Mouse (Mus musculus) cerebellum, adult 2 months (tissue): Measurements from ENCODE around the gene Banp. TPM values are rescaled to one million over a fixed set of nuclear protein-coding genes. Genes with fewer than 3 reads are reported as not detected.

Experiments used
- DNase-seq, 2 experiments: peaks; one replicate each; pipeline ENCODE4 v3.0.0; 2021
- H3K27ac ChIP-seq: fragments of 200-500 bp; 2 replicates; pipeline ENCODE4 v1.5.1; 2012; ENCODE audit warnings: low read length, control low read depth, inconsistent platforms; ENCODE audit not compliant: insufficient read depth
- H3K27me3 ChIP-seq: fragments of 200-500 bp; 2 replicates; pipeline ENCODE4 v1.6.1; 2012; ENCODE audit warnings: inconsistent platforms, mild to moderate bottlenecking, low read length, moderate library complexity; ENCODE audit not compliant: control insufficient read depth, insufficient read depth
- H3K4me1 ChIP-seq: fragments of 200-500 bp; 2 replicates; pipeline ENCODE4 v1.6.1; 2011; ENCODE audit warnings: low read length; ENCODE audit not compliant: control insufficient read depth, insufficient read depth
- H3K4me3 ChIP-seq: fragments of 200-500 bp; replicated peaks from 2 replicates; pipeline ENCODE3; 2011; ENCODE audit warnings: mild to moderate bottlenecking, low read depth, low read length, control low read depth; ENCODE audit not compliant: insufficient read depth
- CTCF ChIP-seq: fragments of 200-500 bp; IDR thresholded peaks from 2 replicates; pipeline ENCODE4 v1.5.1; 2011; ENCODE audit warnings: low read depth, mild to moderate bottlenecking, control low read depth, low read length, moderate library complexity, borderline replicate concordance; ENCODE audit not compliant: insufficient read depth
- POLR2A ChIP-seq: fragments of 200-500 bp; IDR thresholded peaks from 2 replicates; pipeline ENCODE4 v1.6.1; 2011; ENCODE audit warnings: low read length, control low read depth, borderline replicate concordance; ENCODE audit not compliant: insufficient read depth
- WGBS: fragments of 180-500 bp; shearing (Covaris S2); methylation state at CpG from one replicate; pipeline ENCODE4 v1.1.7; 2018; 5-methylcytosine and 5-hydroxymethylcytosine counted together
- polyA plus RNA-seq: library from polyadenylated mRNA; depleted of rRNA; stranded (reverse); fragments of >200 nt; gene quantifications from 2 replicates; pipeline ENCODE4 v1.2.3, GENCODE M21; 2012

Gene Banp
- polyA plus RNA-seq, 1 experiment, result 67.1 TPM

DNA sequence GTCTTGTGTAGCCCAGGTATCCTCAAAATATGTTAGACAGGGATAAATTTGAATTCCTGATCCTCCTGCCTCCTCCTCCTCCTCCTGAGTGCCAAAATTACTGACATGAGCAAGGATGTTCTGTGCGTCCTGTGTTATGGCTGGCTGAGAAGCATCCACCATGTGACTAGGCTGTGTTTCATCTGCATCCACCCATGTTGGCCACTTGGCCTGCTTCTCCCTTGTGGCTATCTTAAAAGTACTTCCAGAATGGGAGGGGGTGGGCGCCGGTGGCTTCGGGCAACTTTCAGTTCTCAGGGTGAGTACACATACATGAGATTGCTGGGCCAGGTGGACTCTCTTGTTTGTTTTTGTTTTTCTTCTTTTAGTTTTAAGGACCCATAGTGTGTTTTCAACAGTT, 30.4 kb upstream of the Banp start:
- DNase-seq, result no peak
- H3K27me3 ChIP-seq, result no peaks in the 10 kb centered on the region
- 58% methylated on average over 4 of the region's 4 CpGs for WGBS
- no peak overlapping the region for H3K4me3 ChIP-seq
- no peak overlapping the region for H3K27ac ChIP-seq
- no peaks in the 10 kb centered on the region for H3K4me1 ChIP-seq
- no peak for TF ChIP-seq POLR2A
- TF ChIP-seq CTCF, result no peak

DNA sequence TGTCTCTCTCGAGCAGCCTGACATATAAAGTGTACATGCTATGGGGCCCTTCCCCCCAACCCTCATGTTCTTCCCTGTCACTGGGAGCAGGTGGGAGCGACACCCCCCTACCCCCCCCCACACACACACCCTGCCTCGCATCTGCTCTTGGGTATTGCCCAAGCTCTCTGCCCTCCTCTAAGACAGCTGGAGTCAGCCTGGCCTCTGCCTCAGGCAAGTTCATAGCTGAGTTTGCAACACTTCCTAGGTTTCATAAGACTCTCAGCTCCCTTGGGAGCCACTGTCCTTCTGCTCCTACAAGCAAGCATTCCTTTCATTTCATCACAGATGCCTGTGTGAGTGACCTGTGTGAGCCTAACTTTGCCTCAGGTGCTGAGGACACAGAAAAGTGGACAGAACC, 29.8 kb upstream of the Banp start:
- no peaks in the 10 kb centered on the region for H3K27me3 ChIP-seq
- no peak overlapping the region for H3K27ac ChIP-seq
- WGBS, result 42% methylated on average over 3 of the region's 3 CpGs
- TF ChIP-seq POLR2A (no peak), CTCF (no peak)
- H3K4me1 ChIP-seq, result no peaks in the 10 kb centered on the region
- DNase-seq, result no peak
- H3K4me3 ChIP-seq, result no peak overlapping the region

- DNase-seq, result no peak
- Histone ChIP-seq H3K27ac (no peak overlapping the region), H3K27me3 (no peaks in the 10 kb centered on the region), H3K4me3 (no peak overlapping the region), H3K4me1 (no peaks in the 10 kb centered on the region)
- TF ChIP-seq CTCF, result no peak
- TF ChIP-seq POLR2A, result no peak
- WGBS, result 79% methylated on average over 8 of the region's 8 CpGs
These were observed 28.0 kb upstream of the Banp start for GRCm38 (mm10) chr8:121921582-121921981.

- 55% methylated on average over 8 of the region's 8 CpGs for WGBS
- TF ChIP-seq POLR2A, result no peak
- no peak for TF ChIP-seq CTCF
- Histone ChIP-seq H3K27me3 (no peaks in the 10 kb centered on the region), H3K27ac (no peak overlapping the region), H3K4me3 (no peak overlapping the region), H3K4me1 (no peaks in the 10 kb centered on the region)
- no peak for DNase-seq
These were observed 27.4 kb upstream of the Banp start for GRCm38 (mm10) chr8:121922101-121922500.

DNA sequence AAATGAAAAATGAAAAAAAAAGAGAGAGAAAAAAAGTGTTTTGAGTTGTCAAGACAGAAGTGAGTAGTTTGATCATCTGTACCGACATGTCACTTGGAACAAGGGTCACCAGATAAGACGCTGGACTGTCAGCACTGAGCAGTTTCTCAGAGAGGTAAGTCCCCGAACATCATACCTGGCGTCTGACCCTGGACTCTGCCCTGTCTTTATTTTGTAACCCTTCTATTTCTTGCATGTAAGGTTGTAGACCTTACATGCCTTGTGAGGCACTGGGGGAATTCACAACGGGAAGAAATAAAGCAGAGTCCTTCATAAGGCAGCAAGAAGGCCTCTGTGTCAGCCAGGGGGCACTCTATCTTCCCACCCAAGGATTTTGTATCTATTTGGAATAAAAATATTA, 24.9 kb upstream of the Banp start:
- Histone ChIP-seq H3K4me1 (no peaks in the 10 kb centered on the region), H3K4me3 (no peak overlapping the region), H3K27me3 (no peaks in the 10 kb centered on the region), H3K27ac (no peak overlapping the region)
- 84% methylated on average over 5 of the region's 5 CpGs for WGBS
- no peak for TF ChIP-seq CTCF
- no peak for TF ChIP-seq POLR2A
- DNase-seq, result no peak

- TF ChIP-seq CTCF, result peak; percentile 87
- no peak for TF ChIP-seq POLR2A
- Histone ChIP-seq H3K27me3 (no peaks in the 10 kb centered on the region), H3K4me3 (no peak overlapping the region), H3K4me1 (no peaks in the 10 kb centered on the region), H3K27ac (no peak overlapping the region)
- 24% methylated on average over 10 of the region's 10 CpGs for WGBS
- peak; percentile 66 to 78 for DNase-seq
These were observed 23.9 kb upstream of the Banp start for GRCm38 (mm10) chr8:121925624-121926023.

- TF ChIP-seq POLR2A (no peak), CTCF (no peak)
- 68% methylated on average over 8 of the region's 8 CpGs for WGBS
These were observed 23.3 kb upstream of the Banp start for GRCm38 (mm10) chr8:121926266-121926665.

GRCm38 (mm10) chr8:121927316-121927715, 22.2 kb upstream of the Banp start:
- WGBS, result 40% methylated on average over 8 of the region's 8 CpGs
- Histone ChIP-seq H3K4me1 (no peaks in the 10 kb centered on the region), H3K4me3 (no peak overlapping the region), H3K27ac (no peak overlapping the region), H3K27me3 (no peaks in the 10 kb centered on the region)
- no peak for TF ChIP-seq POLR2A
- peak; percentile 66; the same call in 1 of the 2 replicates for TF ChIP-seq CTCF
- DNase-seq, result peak; percentile 44 to 53

More at GRCm38 (mm10) chr8:121926266-121926665, 23.3 kb upstream of the Banp start:
- H3K27me3 ChIP-seq, result no peaks in the 10 kb centered on the region
- H3K4me1 ChIP-seq, result no peaks in the 10 kb centered on the region
- H3K27ac ChIP-seq, result no peak overlapping the region
- H3K4me3 ChIP-seq, result no peak overlapping the region
- no peak for DNase-seq

DNA sequence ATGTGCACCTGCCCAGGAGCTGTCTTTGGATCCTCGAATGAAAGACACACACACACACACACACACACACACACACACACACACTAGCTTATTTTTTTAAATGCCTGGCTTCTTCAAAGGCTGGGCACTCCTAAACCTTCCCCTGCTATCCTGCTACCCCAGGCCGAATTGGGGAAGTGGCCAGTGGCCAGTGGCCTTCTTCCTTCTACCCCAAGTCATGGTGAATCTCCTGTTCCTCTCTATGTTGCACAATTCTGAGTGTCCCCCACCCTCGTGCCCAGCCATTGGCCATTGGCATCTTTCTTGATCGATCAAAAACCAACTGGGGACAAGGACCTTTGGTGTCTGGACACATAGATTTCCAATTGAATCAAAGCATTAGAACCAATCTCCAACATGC, 19.5 kb upstream of the Banp start:
- WGBS, result 85% methylated on average over 4 of the region's 4 CpGs
- Histone ChIP-seq H3K27me3 (no peaks in the 10 kb centered on the region), H3K4me1 (peaks cover 1% of the 10 kb centered on the region; the same call in 1 of the 2 replicates), H3K27ac (no peak overlapping the region), H3K4me3 (no peak overlapping the region)
- DNase-seq, result no peak
- TF ChIP-seq POLR2A (no peak), CTCF (no peak)
